Mouse (Mus musculus): Measurements from ENCODE around the gene Man2a1.

Man2a1 gene

GRCm38 (mm10) chr17:64792623-64793022 lies 192.1 kb downstream of the Man2a1 start:
- in situ Hi-C loops (cut with MboI, MseI), result no loop called here

GRCm38 (mm10) chr17:64802168-64802955 lies 201.8 kb downstream of the Man2a1 start:
- in situ Hi-C loops (cut with MboI, MseI), result no loop called here

GRCm38 (mm10) chr17:64802956-64803275 lies 202.4 kb downstream of the Man2a1 start:
- in situ Hi-C loops (cut with MboI, MseI), result no loop called here

Measured in T-helper 2 cell (primary cell).